In the genomic region with DNA sequence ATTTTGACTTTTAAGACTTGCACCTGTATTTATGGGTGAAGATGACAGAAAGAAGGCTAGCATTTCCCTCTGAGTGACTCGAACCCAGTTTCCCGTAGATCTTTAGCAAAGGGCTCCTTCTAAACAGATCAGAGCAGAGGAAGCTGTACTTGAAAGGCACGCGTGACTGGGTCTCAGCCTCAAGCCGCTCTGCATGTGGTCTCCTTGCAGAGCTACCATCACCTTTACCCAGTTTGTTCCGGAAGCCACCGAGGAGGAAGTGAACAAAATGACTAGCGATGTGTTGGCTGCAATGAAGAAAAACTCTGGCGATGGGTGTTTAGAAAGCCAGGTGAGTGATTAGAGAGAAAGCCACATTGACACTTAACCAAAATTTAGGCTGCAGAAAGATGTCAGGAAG, we compare ENCODE assay signal across 13 mouse cellular contexts. TPM values are rescaled to one million over a fixed set of nuclear protein-coding genes. Genes with fewer than 3 reads are reported as not detected.
DNase-seq lines count a peak whose midpoint lies in the region; ATAC-seq and TF ChIP-seq lines count a peak whose summit lies in the region.
"Had no signal": no experiment of that assay in that cellular context is flagged by ENCODE, and none has a peak within 500 bp of the region (broad histone marks: within the 10 kb centered on the region; RNA-seq: fewer than 3 reads in every experiment).

No protein-coding gene starts in this region.

- no peaks in the 10 kb centered on the region for H3K36me3 ChIP-seq in heart, postnatal 0 days (replicated peaks; ENCODE audit: control insufficient read depth, insufficient read depth, low read length)
- H3K36me3 ChIP-seq in CH12.LX (replicated peaks in 1 of 2; ENCODE audit: control insufficient read depth in 1 of 2, insufficient read depth in 1 of 2, low read length in 1 of 2) = no peaks in the 10 kb centered on the region
- H3K36me3 ChIP-seq in liver, embryonic 12.5 days = no peaks in the 10 kb centered on the region
- H3K36me3 ChIP-seq: limb, embryonic 15.5 days; midbrain, embryonic 15.5 days had no signal

- DNase-seq in heart, postnatal 0 days (ENCODE audit: low spot score) = no peak
- no peak for DNase-seq in heart, postnatal 25 days (ENCODE audit: low spot score)
- peak; percentile 75 for DNase-seq in CH12.LX (ENCODE audit: extremely low read depth)
- peak; percentile 41 to 65 for DNase-seq in thymus, adult 18-20 months
- DNase-seq in ovary, postnatal 36 days (ENCODE audit: low spot score) = no peak
- DNase-seq in adrenal gland, adult (ENCODE audit: inconsistent age in 2 of 2, low spot score in 1 of 2) = no peak
- no peak for DNase-seq in cerebellum, adult 18-20 months
- DNase-seq: adrenal gland, adult 2 months; cerebellum, adult 9-10 months had no signal

- no peaks in the 10 kb centered on the region for H3K79me2 ChIP-seq in CH12.LX (replicated peaks; ENCODE audit: control insufficient read depth, extremely low read depth, insufficient read depth, poor library complexity, severe bottlenecking)

- dilution Hi-C loops in CH12.LX (cut with MboI; ENCODE audit: extremely low pct_ligation_motif_present, extremely low pct_unique_long_range_greater_than_20kb, low sequenced_read_pairs) = no loop called here

- H3K27me3 ChIP-seq in heart, postnatal 0 days (ENCODE audit: control insufficient read depth, insufficient read depth, low read length) = no peaks in the 10 kb centered on the region
- H3K27me3 ChIP-seq in CH12.LX (replicated peaks) = no peaks in the 10 kb centered on the region
- no peaks in the 10 kb centered on the region for H3K27me3 ChIP-seq in liver, embryonic 12.5 days (replicated peaks)
- H3K27me3 ChIP-seq: limb, embryonic 15.5 days; midbrain, embryonic 15.5 days had no signal

- ATAC-seq in heart, postnatal 0 days (ENCODE audit: insufficient read depth, low read depth) = no peak
- no peak for ATAC-seq in liver, embryonic 12.5 days
- ATAC-seq: midbrain, embryonic 15.5 days had no signal

- H3K27ac ChIP-seq in heart, postnatal 0 days (ENCODE audit: low read depth) = no peak overlapping the region
- H3K27ac ChIP-seq in CH12.LX (ENCODE audit: insufficient read depth, low read depth) = no peak overlapping the region
- H3K27ac ChIP-seq in liver, embryonic 12.5 days = no peak overlapping the region
- H3K27ac ChIP-seq: limb, embryonic 15.5 days; midbrain, embryonic 15.5 days; stomach, postnatal 0 days had no signal

- no peak overlapping the region for H3K9ac ChIP-seq in heart, postnatal 0 days (replicated peaks; ENCODE audit: low read depth, low read length)
- H3K9ac ChIP-seq in CH12.LX (ENCODE audit: insufficient read depth, low read depth) = no peak overlapping the region
- no peak overlapping the region for H3K9ac ChIP-seq in liver, embryonic 12.5 days
- H3K9ac ChIP-seq: limb, embryonic 15.5 days; midbrain, embryonic 15.5 days had no signal

- TF ChIP-seq CTCF in heart, postnatal 0 days (IDR thresholded peaks at IDR 0.05; ENCODE audit: low read depth) = no peak
- TF ChIP-seq CTCF in CH12.LX (conservative IDR thresholded peaks at IDR 0.05 in 1 of 2, IDR thresholded peaks at IDR 0.05 in 1 of 2; ENCODE audit: low read depth in 2 of 2, low read length in 2 of 2) = no peak

- H3K4me2 ChIP-seq in heart, postnatal 0 days (ENCODE audit: low read depth, low read length) = peak overlapping the region; percentile 29
- H3K4me2 ChIP-seq in CH12.LX (ENCODE audit: insufficient read depth, low read depth, poor library complexity, severe bottlenecking) = peak overlapping the region; percentile 54
- H3K4me2 ChIP-seq in liver, embryonic 12.5 days = no peak overlapping the region
- H3K4me2 ChIP-seq: limb, embryonic 15.5 days; midbrain, embryonic 15.5 days had no signal

- no peak for TF ChIP-seq RAD21 in CH12.LX (IDR thresholded peaks at IDR 0.05; ENCODE audit: low read depth, low read length)

- intact Hi-C loops in heart, postnatal 25 days (cut with DNase I) = no loop called here

- in situ Hi-C loops in CH12.LX (cut with MboI; ENCODE audit: low pct_ligation_motif_present, low pct_unique_long_range_greater_than_20kb, low sequenced_read_pairs) = loop anchor here (10.0 to 25.0 kb wide), 2 partner anchors 78 to 280 kb away; a partner anchor contains a TSS

- H3K4me1 ChIP-seq in heart, postnatal 0 days (ENCODE audit: control insufficient read depth, insufficient read depth) = no peaks in the 10 kb centered on the region
- H3K4me1 ChIP-seq in CH12.LX (ENCODE audit: control insufficient read depth in 1 of 2, insufficient read depth in 2 of 2) = peaks cover 0 to 15% of the 10 kb centered on the region in 2 experiments; a peak in 2 of 4 replicates
- H3K4me1 ChIP-seq in liver, embryonic 12.5 days = no peaks in the 10 kb centered on the region
- H3K4me1 ChIP-seq: limb, embryonic 15.5 days; midbrain, embryonic 15.5 days had no signal

- TF ChIP-seq EP300 in heart, postnatal 0 days (IDR thresholded peaks at IDR 0.05; ENCODE audit: low read depth) = no peak
- peak; percentile 63 for TF ChIP-seq EP300 in CH12.LX (IDR thresholded peaks at IDR 0.05; ENCODE audit: low read length)

- H3K4me3 ChIP-seq in heart, postnatal 0 days (ENCODE audit: low read depth, low read length) = no peak overlapping the region
- peak overlapping the region in 2 of 3 experiments; percentile 37 to 39 for H3K4me3 ChIP-seq in CH12.LX (replicated peaks in 1 of 3; ENCODE audit: low read depth in 2 of 3, low read length in 2 of 3, poor library complexity in 1 of 3)
- peak overlapping the region; percentile 15; the same call in 1 of the 2 replicates for H3K4me3 ChIP-seq in liver, embryonic 12.5 days
- H3K4me3 ChIP-seq: limb, embryonic 15.5 days; midbrain, embryonic 15.5 days had no signal

- 0 out of 2 replicates have a peak, but pooled peaks have one; percentile 36 for TF ChIP-seq POLR2A in CH12.LX (IDR thresholded peaks at IDR 0.05; ENCODE audit: low read depth, low read length)

- 73% methylated on average over 9 of the region's 9 CpGs for WGBS in heart, postnatal 0 days
- 54% methylated on average over 9 of the region's 9 CpGs for WGBS in liver, embryonic 12.5 days (ENCODE audit: insufficient replicate concordance)

- no peaks in the 10 kb centered on the region for H3K9me3 ChIP-seq in heart, postnatal 0 days (replicated peaks; ENCODE audit: control insufficient read depth, low read length)
- H3K9me3 ChIP-seq in CH12.LX (replicated peaks; ENCODE audit: low read length) = no peaks in the 10 kb centered on the region
- no peaks in the 10 kb centered on the region for H3K9me3 ChIP-seq in liver, embryonic 12.5 days (replicated peaks)
- H3K9me3 ChIP-seq: limb, embryonic 15.5 days; midbrain, embryonic 15.5 days had no signal

TF ChIP-seq in CH12.LX, 34 proteins besides CTCF, POLR2A, EP300 and RAD21 (continues in another document):
- TF ChIP-seq NRF1 (IDR thresholded peaks at IDR 0.05; ENCODE audit: low read depth, low read length) (no peak), SIN3A (IDR thresholded peaks at IDR 0.05; ENCODE audit: low read length) (0 out of 2 replicates have a peak, but pooled peaks have one; percentile 51), BHLHE40 (IDR thresholded peaks at IDR 0.05; ENCODE audit: low read depth, low read length) (peak; percentile 96), MXI1 (IDR thresholded peaks at IDR 0.05; ENCODE audit: low read depth, low read length) (0 out of 2 replicates have a peak, but pooled peaks have one; percentile 53), GABPA (IDR thresholded peaks at IDR 0.05; ENCODE audit: insufficient replicate concordance, low read depth, low read length) (no peak), CHD2 (IDR thresholded peaks at IDR 0.05; ENCODE audit: low read length) (no peak), USF1 (IDR thresholded peaks at IDR 0.05; ENCODE audit: low read depth, low read length) (no peak), TBP (conservative IDR thresholded peaks at IDR 0.05; ENCODE audit: low read depth, low read length) (0 out of 2 replicates have a peak, but pooled peaks have one; percentile 57), JUN (IDR thresholded peaks at IDR 0.05; ENCODE audit: insufficient read depth, low read depth, low read length) (no peak), MAFK (IDR thresholded peaks at IDR 0.05; ENCODE audit: insufficient replicate concordance, low read length) (no peak), KAT2A (IDR thresholded peaks at IDR 0.05; ENCODE audit: insufficient replicate concordance, low read length) (no peak), POLR2AphosphoS2 (IDR thresholded peaks at IDR 0.05; ENCODE audit: low read depth, low read length) (no peak), HCFC1 (IDR thresholded peaks at IDR 0.05; ENCODE audit: low read depth, low read length) (no peak), ZC3H11A (IDR thresholded peaks at IDR 0.05; ENCODE audit: low read depth, low read length) (no peak), ZKSCAN1 (IDR thresholded peaks at IDR 0.05; ENCODE audit: borderline replicate concordance, low read depth, low read length) (no peak), SMC3 (IDR thresholded peaks at IDR 0.05; ENCODE audit: low read depth, low read length) (no peak), UBTF (IDR thresholded peaks at IDR 0.05; ENCODE audit: low read depth, low read length) (no peak)

RNA-seq across cellular contexts. Expression of a gene that starts 1.9 kb away (rescaled TPM):
- total RNA-seq in heart, postnatal 0 days (2014; rRNA removed; ENCODE audit: low replicate concordance) = 6.1 and 6.4 TPM in 2 replicates
- 0.25 and 0.51 TPM in 2 replicates for polyA plus RNA-seq in heart, postnatal 0 days (2015; fragmentation: Nextera tagmentation; extraction: Ambion mirVana)
- not detected for total RNA-seq in heart, postnatal 25 days (2021)
- total RNA-seq in CH12.LX (2012; rRNA removed) = 15.9 and 25.8 TPM in 2 replicates
- total RNA-seq in CH12.LX (2014; rRNA removed) = 12.5 and 12.8 TPM in 2 replicates
- 18.2 and 19.8 TPM in 2 replicates for polyA plus RNA-seq in CH12.LX (2012; ENCODE audit: insufficient read length, low read depth)
- 6,058 and 6,260 TPM in 2 replicates for polyA plus RNA-seq in liver, embryonic 12.5 days (2016; fragmentation: Nextera tagmentation; extraction: Ambion mirVana)
- total RNA-seq: adrenal gland, adult 2 months had no signal
- polyA plus RNA-seq: adrenal gland, adult 2 months had no signal

RNA-seq across cellular contexts. Expression of a gene that starts 26.3 kb away (rescaled TPM):
- not detected in 2 replicates for total RNA-seq in heart, postnatal 0 days (2014; rRNA removed; ENCODE audit: low replicate concordance)
- not detected in 2 replicates for polyA plus RNA-seq in heart, postnatal 0 days (2015; fragmentation: Nextera tagmentation; extraction: Ambion mirVana)
- total RNA-seq in heart, postnatal 25 days (2021) = not detected
- total RNA-seq in CH12.LX (2012; rRNA removed) = not detected in 2 replicates
- total RNA-seq in CH12.LX (2014; rRNA removed) = not detected in 2 replicates
- polyA plus RNA-seq in CH12.LX (2012; ENCODE audit: insufficient read length, low read depth) = not detected in 2 replicates
- polyA plus RNA-seq in liver, embryonic 12.5 days (2016; fragmentation: Nextera tagmentation; extraction: Ambion mirVana) = 8.1 and 9.2 TPM in 2 replicates
- polyA plus RNA-seq: adrenal gland, adult 2 months; limb, embryonic 15.5 days; midbrain, embryonic 15.5 days had no signal

RNA-seq across cellular contexts. Expression of a gene that starts 31.7 kb away (rescaled TPM):
- total RNA-seq in heart, postnatal 0 days (2014; rRNA removed; ENCODE audit: low replicate concordance) = 31.3 and 32.2 TPM in 2 replicates
- 0.40 and 1.2 TPM in 2 replicates for polyA plus RNA-seq in heart, postnatal 0 days (2015; fragmentation: Nextera tagmentation; extraction: Ambion mirVana)
- not detected for total RNA-seq in heart, postnatal 25 days (2021)
- not detected in 2 replicates for total RNA-seq in CH12.LX (2012; rRNA removed)
- total RNA-seq in CH12.LX (2014; rRNA removed) = 0.40 TPM in 1 of 2 replicates, not detected in the other
- not detected in 2 replicates for polyA plus RNA-seq in CH12.LX (2012; ENCODE audit: insufficient read length, low read depth)
- 1,037 and 1,058 TPM in 2 replicates for polyA plus RNA-seq in liver, embryonic 12.5 days (2016; fragmentation: Nextera tagmentation; extraction: Ambion mirVana)

Comparison
In these comparisons a context has a peak if more than half of its experiments do, and no peak if none do; other contexts are left out.
1. RNA of a gene that starts 31.7 kb away (total RNA-seq): 31.3 to 32.2 TPM in heart, postnatal 0 days; 0.40 TPM in CH12.LX and not detected in heart, postnatal 25 days; every median in the first group is over 10 times any median in the second.
2. DNase-seq: peak in CH12.LX (single experiment) and thymus, adult 18-20 months (2 of 2); none in heart, postnatal 0 days (single experiment), heart, postnatal 25 days (single experiment), ovary, postnatal 36 days (single experiment), adrenal gland, adult (0 of 2) and cerebellum, adult 18-20 months (0 of 2).